Mouse (Mus musculus): ENCODE measurements around the gene Slc2a8. TPM values are rescaled to one million over a fixed set of nuclear protein-coding genes. Genes with fewer than 3 reads are reported as not detected.

The Slc2a8 gene
- polyA plus RNA-seq, 1 experiment from 2014 or later, result 17.6 TPM

- 3% methylated on average over 4 of the region's 4 CpGs for WGBS
- no peak overlapping the region for H3K27ac ChIP-seq (ENCODE audit: low read depth, low read length)
- H3K27me3 ChIP-seq (ENCODE audit: control insufficient read depth, insufficient read depth, low read length), result no peaks in the 10 kb centered on the region
- no peaks in the 10 kb centered on the region for H3K9me3 ChIP-seq (ENCODE audit: control insufficient read depth, low read length)
- no peak overlapping the region for H3K9ac ChIP-seq (replicated peaks; ENCODE audit: low read depth, low read length)
- H3K4me3 ChIP-seq (ENCODE audit: low read depth, low read length), result peak overlapping the region; percentile 78
- peak overlapping the region; percentile 72 for H3K4me2 ChIP-seq (ENCODE audit: low read depth, low read length)
- H3K36me3 ChIP-seq (ENCODE audit: control insufficient read depth, insufficient read depth, low read length), result no peaks in the 10 kb centered on the region
- ATAC-seq (ENCODE audit: low read depth), result no peak
- H3K4me1 ChIP-seq (ENCODE audit: control insufficient read depth, insufficient read depth, low read length), result peaks cover 14% of the 10 kb centered on the region; the same call in 1 of the 2 replicates
Observed at GRCm38 (mm10) chr2:32982700-32983099, 817 bp upstream of the Slc2a8 start.

DNA sequence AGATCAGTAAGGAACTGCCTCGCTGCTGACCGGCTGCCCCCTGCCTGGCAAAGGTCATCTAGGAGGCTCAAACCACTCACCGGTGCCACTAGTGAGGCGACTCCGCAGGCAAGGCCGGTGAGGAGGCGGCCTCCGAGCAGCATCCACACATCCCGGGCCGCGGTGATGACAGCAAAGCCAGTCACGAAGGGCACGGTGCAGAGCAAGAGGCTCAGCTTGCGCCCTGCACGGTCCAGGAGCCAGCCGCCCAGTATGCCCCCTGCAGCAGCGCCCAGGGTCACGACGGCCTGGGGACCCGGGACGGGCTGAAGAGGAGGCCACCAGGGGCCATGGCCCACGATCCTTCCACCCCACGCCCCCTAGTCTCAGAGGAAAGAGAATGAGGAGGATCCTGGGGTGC, 602 bp downstream of the Slc2a8 start:
- 2% methylated on average over 23 of the region's 23 CpGs for WGBS

GRCm38 (mm10) chr2:32979675-32980074, 2.2 kb downstream of the Slc2a8 start:
- H3K4me3 ChIP-seq (ENCODE audit: low read depth, low read length), result no peak overlapping the region
- H3K4me2 ChIP-seq (ENCODE audit: low read depth, low read length), result no peak overlapping the region
- H3K27me3 ChIP-seq (ENCODE audit: control insufficient read depth, insufficient read depth, low read length), result no peaks in the 10 kb centered on the region
- WGBS, result 85% methylated on average over 7 of the region's 7 CpGs
- peaks cover 4% of the 10 kb centered on the region for H3K36me3 ChIP-seq (ENCODE audit: control insufficient read depth, insufficient read depth, low read length)
- H3K4me1 ChIP-seq (ENCODE audit: control insufficient read depth, insufficient read depth, low read length), result peaks cover 14% of the 10 kb centered on the region; the same call in 1 of the 2 replicates
- no peak overlapping the region for H3K9ac ChIP-seq (replicated peaks; ENCODE audit: low read depth, low read length)
- H3K27ac ChIP-seq (ENCODE audit: low read depth, low read length), result no peak overlapping the region
- no peak for ATAC-seq (ENCODE audit: low read depth)
- H3K9me3 ChIP-seq (ENCODE audit: control insufficient read depth, low read length), result no peaks in the 10 kb centered on the region

More for the DNA sequence above, 602 bp downstream of the Slc2a8 start:
- Histone ChIP-seq H3K27ac (ENCODE audit: low read depth, low read length) (peak overlapping the region; percentile 74), H3K9ac (replicated peaks; ENCODE audit: low read depth, low read length) (peak overlapping the region; percentile 65), H3K4me1 (ENCODE audit: control insufficient read depth, insufficient read depth, low read length) (peaks cover 14% of the 10 kb centered on the region; the same call in 1 of the 2 replicates), H3K9me3 (ENCODE audit: control insufficient read depth, low read length) (no peaks in the 10 kb centered on the region), H3K36me3 (ENCODE audit: control insufficient read depth, insufficient read depth, low read length) (peaks cover 4% of the 10 kb centered on the region; the same call in 1 of the 2 replicates), H3K27me3 (ENCODE audit: control insufficient read depth, insufficient read depth, low read length) (no peaks in the 10 kb centered on the region), H3K4me3 (ENCODE audit: low read depth, low read length) (peak overlapping the region; percentile 78), H3K4me2 (ENCODE audit: low read depth, low read length) (peak overlapping the region; percentile 72)
- ATAC-seq (ENCODE audit: low read depth), result peak; percentile 52

DNA sequence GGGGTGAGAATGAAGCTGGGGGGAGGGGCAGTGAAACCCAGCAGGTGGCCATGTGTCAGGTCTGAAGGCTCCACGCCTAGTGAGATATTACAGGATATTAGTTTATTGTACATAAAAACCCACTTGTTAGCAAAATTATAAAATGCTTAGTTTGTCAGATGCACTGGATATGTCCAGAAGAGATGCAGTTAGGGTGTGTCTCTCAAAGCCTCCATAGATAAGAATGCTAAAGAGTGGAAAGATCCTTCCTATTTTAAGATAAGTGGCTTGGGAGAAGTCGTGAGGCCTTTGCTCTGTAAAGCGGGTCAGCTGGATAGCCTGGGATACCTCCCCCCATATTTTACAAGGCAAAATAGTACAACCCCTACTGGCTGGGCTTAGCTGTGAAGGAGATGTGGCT, 3.2 kb downstream of the Slc2a8 start:
- no peak overlapping the region for H3K4me3 ChIP-seq (ENCODE audit: low read depth, low read length)
- no peak for ATAC-seq (ENCODE audit: low read depth)
- no peaks in the 10 kb centered on the region for H3K9me3 ChIP-seq (ENCODE audit: control insufficient read depth, low read length)
- H3K27me3 ChIP-seq (ENCODE audit: control insufficient read depth, insufficient read depth, low read length), result no peaks in the 10 kb centered on the region
- H3K4me2 ChIP-seq (ENCODE audit: low read depth, low read length), result no peak overlapping the region
- 79% methylated on average over 3 of the region's 3 CpGs for WGBS
- H3K27ac ChIP-seq (ENCODE audit: low read depth, low read length), result no peak overlapping the region
- H3K36me3 ChIP-seq (ENCODE audit: control insufficient read depth, insufficient read depth, low read length), result peaks cover 13% of the 10 kb centered on the region
- peaks cover 14% of the 10 kb centered on the region; the same call in 1 of the 2 replicates for H3K4me1 ChIP-seq (ENCODE audit: control insufficient read depth, insufficient read depth, low read length)
- no peak overlapping the region for H3K9ac ChIP-seq (replicated peaks; ENCODE audit: low read depth, low read length)

DNA sequence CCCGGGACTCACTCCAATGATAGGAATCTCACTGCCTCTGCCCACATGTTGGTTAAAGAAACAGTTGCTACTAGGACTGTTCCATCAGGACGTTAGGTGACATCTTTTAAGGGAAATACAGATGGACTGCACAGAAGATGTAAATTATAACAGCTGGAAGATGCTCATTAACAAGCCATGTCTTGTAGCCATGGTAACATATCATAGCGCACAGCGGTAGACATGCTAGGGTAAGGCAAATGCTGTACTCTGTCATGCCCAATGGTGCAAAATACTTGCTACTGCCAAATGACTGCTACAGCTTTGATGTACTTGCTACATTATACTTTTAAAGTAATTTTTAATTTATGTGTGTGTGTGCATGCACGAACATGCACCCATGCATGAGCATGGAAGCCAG, 4.8 kb downstream of the Slc2a8 start:
- Histone ChIP-seq H3K9me3 (ENCODE audit: control insufficient read depth, low read length) (no peaks in the 10 kb centered on the region), H3K27me3 (ENCODE audit: control insufficient read depth, insufficient read depth, low read length) (no peaks in the 10 kb centered on the region), H3K4me1 (ENCODE audit: control insufficient read depth, insufficient read depth, low read length) (peaks cover 7% of the 10 kb centered on the region; the same call in 1 of the 2 replicates), H3K27ac (ENCODE audit: low read depth, low read length) (no peak overlapping the region), H3K36me3 (ENCODE audit: control insufficient read depth, insufficient read depth, low read length) (peaks cover 13% of the 10 kb centered on the region), H3K9ac (replicated peaks; ENCODE audit: low read depth, low read length) (no peak overlapping the region), H3K4me3 (ENCODE audit: low read depth, low read length) (no peak overlapping the region), H3K4me2 (ENCODE audit: low read depth, low read length) (no peak overlapping the region)
- WGBS, result 74% methylated on average over 5 of the region's 5 CpGs
- ATAC-seq (ENCODE audit: low read depth), result no peak

DNA sequence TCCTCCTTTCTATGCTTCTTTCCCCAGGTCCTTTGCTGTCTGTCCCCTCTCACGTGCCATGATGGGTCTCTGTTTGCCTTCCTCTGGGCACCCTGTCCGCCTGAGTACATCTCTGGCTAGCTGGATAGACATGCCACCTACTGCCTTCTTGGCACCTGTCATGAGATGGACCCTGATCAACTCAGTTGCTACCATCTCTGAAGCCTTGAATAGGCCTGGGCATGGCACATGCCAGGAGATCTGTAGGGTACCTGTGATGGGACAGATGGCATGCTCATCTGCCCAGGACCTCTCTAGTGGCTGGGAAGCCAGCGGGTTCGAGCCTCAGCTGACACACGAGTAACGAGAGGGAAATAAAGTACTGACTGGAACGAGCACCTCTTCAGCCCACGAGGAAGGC, 7.7 kb downstream of the Slc2a8 start:
- 90% methylated on average over 8 of the region's 8 CpGs for WGBS
- Histone ChIP-seq H3K9me3 (ENCODE audit: control insufficient read depth, low read length) (no peaks in the 10 kb centered on the region), H3K27ac (ENCODE audit: low read depth, low read length) (no peak overlapping the region), H3K36me3 (ENCODE audit: control insufficient read depth, insufficient read depth, low read length) (peaks cover 13% of the 10 kb centered on the region), H3K4me1 (ENCODE audit: control insufficient read depth, insufficient read depth, low read length) (no peaks in the 10 kb centered on the region), H3K4me3 (ENCODE audit: low read depth, low read length) (no peak overlapping the region), H3K27me3 (ENCODE audit: control insufficient read depth, insufficient read depth, low read length) (no peaks in the 10 kb centered on the region), H3K9ac (replicated peaks; ENCODE audit: low read depth, low read length) (no peak overlapping the region), H3K4me2 (ENCODE audit: low read depth, low read length) (no peak overlapping the region)
- no peak for ATAC-seq (ENCODE audit: low read depth)

DNA sequence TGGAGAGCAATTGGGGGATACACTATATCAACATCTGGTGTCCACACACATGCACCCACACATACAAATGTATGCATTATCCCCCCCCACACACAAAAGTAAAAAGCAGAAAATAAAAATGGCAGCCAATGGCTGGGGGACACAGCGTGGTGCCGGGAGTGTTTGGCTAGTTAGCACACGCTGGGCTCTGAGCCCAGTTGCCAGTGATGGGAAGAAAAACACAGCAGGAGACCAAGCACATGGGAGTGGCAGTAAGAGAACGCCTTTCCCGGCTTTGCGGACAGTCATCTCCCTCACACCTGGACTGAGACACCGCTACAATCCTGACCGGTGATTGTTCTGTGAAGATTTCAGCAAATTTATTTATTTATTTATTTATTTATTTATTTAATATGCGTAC, 10.6 kb downstream of the Slc2a8 start:
- Histone ChIP-seq H3K4me2 (ENCODE audit: low read depth, low read length) (no peak overlapping the region), H3K27ac (ENCODE audit: low read depth, low read length) (no peak overlapping the region), H3K9ac (replicated peaks; ENCODE audit: low read depth, low read length) (no peak overlapping the region), H3K27me3 (ENCODE audit: control insufficient read depth, insufficient read depth, low read length) (no peaks in the 10 kb centered on the region), H3K36me3 (ENCODE audit: control insufficient read depth, insufficient read depth, low read length) (peaks cover 10% of the 10 kb centered on the region), H3K9me3 (ENCODE audit: control insufficient read depth, low read length) (no peaks in the 10 kb centered on the region), H3K4me3 (ENCODE audit: low read depth, low read length) (no peak overlapping the region), H3K4me1 (ENCODE audit: control insufficient read depth, insufficient read depth, low read length) (peaks cover 9% of the 10 kb centered on the region)
- no peak for ATAC-seq (ENCODE audit: low read depth)
- WGBS, result 32% methylated on average over 9 of the region's 9 CpGs

GRCm38 (mm10) chr2:32969326-32969725, 12.6 kb downstream of the Slc2a8 start:
- H3K9ac ChIP-seq (replicated peaks; ENCODE audit: low read depth, low read length), result no peak overlapping the region
- peaks cover 11% of the 10 kb centered on the region for H3K4me1 ChIP-seq (ENCODE audit: control insufficient read depth, insufficient read depth, low read length)
- no peak overlapping the region for H3K27ac ChIP-seq (ENCODE audit: low read depth, low read length)
- no peak overlapping the region for H3K4me3 ChIP-seq (ENCODE audit: low read depth, low read length)
- no peak overlapping the region for H3K4me2 ChIP-seq (ENCODE audit: low read depth, low read length)
- peaks cover 11% of the 10 kb centered on the region; the same call in 1 of the 2 replicates for H3K36me3 ChIP-seq (ENCODE audit: control insufficient read depth, insufficient read depth, low read length)
- H3K27me3 ChIP-seq (ENCODE audit: control insufficient read depth, insufficient read depth, low read length), result no peaks in the 10 kb centered on the region
- 87% methylated on average over 8 of the region's 8 CpGs for WGBS
- H3K9me3 ChIP-seq (ENCODE audit: control insufficient read depth, low read length), result no peaks in the 10 kb centered on the region
- ATAC-seq (ENCODE audit: low read depth), result no peak

DNA sequence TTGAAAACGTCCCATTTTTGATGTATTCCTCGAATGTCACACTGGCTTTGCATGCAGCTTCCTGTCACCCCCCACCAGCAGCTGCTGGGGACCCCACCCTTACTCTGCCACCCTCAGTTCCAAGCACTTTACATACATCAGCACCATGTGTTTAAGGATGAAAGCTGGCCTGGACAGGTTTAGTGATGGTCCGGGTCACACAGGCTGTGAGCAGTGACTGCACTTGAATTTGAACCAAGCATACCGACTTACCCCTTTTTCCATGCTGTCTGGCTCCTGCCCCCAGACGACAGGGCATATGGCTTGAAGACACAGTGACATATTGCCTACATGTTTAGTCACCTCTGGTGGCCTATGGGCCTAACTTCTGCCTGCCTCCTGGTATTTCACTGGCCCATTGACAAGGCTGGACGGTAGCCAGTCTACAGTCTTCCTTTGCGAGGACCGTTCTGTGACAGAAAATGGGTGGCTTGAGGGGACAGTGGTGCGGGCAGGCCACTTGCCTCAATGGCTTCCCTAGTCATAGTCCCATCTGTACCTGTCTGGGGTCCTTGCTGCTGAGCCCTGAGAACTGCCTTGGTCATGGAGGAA, 13.8 kb downstream of the Slc2a8 start:
- Histone ChIP-seq H3K9ac (replicated peaks; ENCODE audit: low read depth, low read length) (peak overlapping the region; percentile 78; the same call in 1 of the 2 replicates), H3K36me3 (ENCODE audit: control insufficient read depth, insufficient read depth, low read length) (peaks cover 12% of the 10 kb centered on the region), H3K27me3 (ENCODE audit: control insufficient read depth, insufficient read depth, low read length) (no peaks in the 10 kb centered on the region), H3K9me3 (ENCODE audit: control insufficient read depth, low read length) (no peaks in the 10 kb centered on the region), H3K4me2 (ENCODE audit: low read depth, low read length) (peak overlapping the region; percentile 69), H3K4me1 (ENCODE audit: control insufficient read depth, insufficient read depth, low read length) (peaks cover 14% of the 10 kb centered on the region), H3K4me3 (ENCODE audit: low read depth, low read length) (no peak overlapping the region), H3K27ac (ENCODE audit: low read depth, low read length) (peak overlapping the region; percentile 95; the same call in 1 of the 2 replicates)
- 87% methylated on average over 9 of the region's 9 CpGs for WGBS
- ATAC-seq (ENCODE audit: low read depth), result no peak

All from neural tube, embryonic 14.5 days (tissue).